Comparison of ENCODE assay signal across 21 mouse cellular contexts in genomic region chr12:12808120-12808519, GRCm38 (mm10).
DNase-seq lines count a peak whose midpoint lies in the region; ATAC-seq and TF ChIP-seq lines count a peak whose summit lies in the region.
"Had no signal": no experiment of that assay in that cellular context is flagged by ENCODE, and none has a peak within 500 bp of the region (broad histone marks: within the 10 kb centered on the region; RNA-seq: fewer than 3 reads in every experiment).

No protein-coding gene starts in this region.

- peak; percentile 86 for ATAC-seq in frontal cortex, adult (ENCODE audit: low TSS enrichment)
- ATAC-seq: activated CD4-positive, CD25-positive, alpha-beta regulatory T cell, adult 4 months; forebrain, embryonic 14.5 days; forebrain, postnatal 0 days; hindbrain, embryonic 16.5 days had no signal

- no peak for DNase-seq in frontal cortex, postnatal 10 days (ENCODE audit: low spot score in 2 of 2)
- DNase-seq in left cerebral cortex, postnatal 14 days (ENCODE audit: low spot score in 2 of 2) = peak; percentile 18 to 71
- DNase-seq in left cerebral cortex, adult 2 months (ENCODE audit: extremely low spot score in 1 of 2, low spot score in 2 of 2) = no peak
- peak; percentile 35 to 43 for DNase-seq in right cerebral cortex, adult 2 months (ENCODE audit: low spot score in 2 of 2)
- DNase-seq in right cerebral cortex, postnatal 25 days = no peak
- no peak for DNase-seq in gastrocnemius, adult 8-10 months (ENCODE audit: low spot score in 2 of 2)
- no peak for DNase-seq in kidney, postnatal 25 days
- DNase-seq: adrenal gland, adult 8-10 months; adrenal gland, postnatal 25 days; cerebellum, adult 18-20 months; cerebellum, adult 9-10 months; cerebellum, postnatal 14 days; forebrain, postnatal 0 days; gastrocnemius, postnatal 10 days; gastrocnemius, postnatal 36 days; heart, adult 11 months had no signal

- no peak overlapping the region for H3K27ac ChIP-seq in left cerebral cortex, adult 2 months
- H3K27ac ChIP-seq: hindbrain, embryonic 13.5 days had no signal

- intact Hi-C loops in left cerebral cortex, postnatal 14 days (cut with DNase I) = no loop called here
- intact Hi-C loops in left cerebral cortex, adult 2 months (cut with DNase I) = no loop called here

- H3K4me3 ChIP-seq in left cerebral cortex, adult 2 months = no peak overlapping the region
- H3K4me3 ChIP-seq: hindbrain, embryonic 13.5 days had no signal

- TF ChIP-seq CTCF in left cerebral cortex, adult 2 months (IDR thresholded peaks at IDR 0.05) = no peak

Comparison
In these comparisons a context has a peak if more than half of its experiments do, and no peak if none do; other contexts are left out.
1. DNase-seq: peak in left cerebral cortex, postnatal 14 days (2 of 2) and right cerebral cortex, adult 2 months (2 of 2); none in frontal cortex, postnatal 10 days (0 of 2), left cerebral cortex, adult 2 months (0 of 2), right cerebral cortex, postnatal 25 days (single experiment), gastrocnemius, adult 8-10 months (0 of 2) and kidney, postnatal 25 days (0 of 2).